In the genomic region with DNA sequence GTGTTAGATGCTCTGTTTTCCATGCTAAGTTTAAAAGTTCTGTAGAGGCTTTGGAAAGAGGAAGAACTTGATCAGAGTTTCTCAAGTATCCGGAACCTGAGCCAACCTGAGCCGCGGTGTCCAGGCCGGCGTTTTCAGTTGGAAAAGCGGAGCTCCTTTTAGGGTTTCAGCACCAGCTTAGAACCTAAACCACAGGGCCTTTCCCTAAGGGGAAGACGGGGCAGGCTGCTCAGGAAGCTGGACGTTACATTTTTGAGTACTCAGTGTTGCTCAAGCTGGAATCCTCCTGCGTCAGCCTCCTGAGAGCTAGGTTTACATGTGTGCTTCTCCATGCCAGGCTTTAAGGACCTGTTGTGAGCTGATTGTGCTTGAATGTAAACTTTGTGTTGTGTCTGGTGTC, we compare ENCODE assay signal across 24 mouse cellular contexts. TPM values are rescaled to one million over a fixed set of nuclear protein-coding genes. Genes with fewer than 3 reads are reported as not detected.
DNase-seq lines count a peak whose midpoint lies in the region; ATAC-seq lines count a peak whose summit lies in the region.
"Had no signal": no experiment of that assay in that cellular context is flagged by ENCODE, and none has a peak within 500 bp of the region (broad histone marks: within the 10 kb centered on the region; RNA-seq: fewer than 3 reads in every experiment).

No protein-coding gene starts in this region.

- no peak overlapping the region for H3K27ac ChIP-seq in limb, embryonic 13.5 days
- H3K27ac ChIP-seq in limb, embryonic 10.5 days = no peak overlapping the region
- no peak overlapping the region for H3K27ac ChIP-seq in midbrain, embryonic 10.5 days (replicated peaks)
- no peak overlapping the region for H3K27ac ChIP-seq in midbrain, embryonic 14.5 days (replicated peaks; ENCODE audit: low read depth, low read length)
- H3K27ac ChIP-seq in liver, embryonic 16.5 days (ENCODE audit: low read length) = peak overlapping the region; percentile 41; the same call in 1 of the 2 replicates
- H3K27ac ChIP-seq: embryonic facial prominence, embryonic 15.5 days; forebrain, embryonic 10.5 days; heart, adult 2 months; hindbrain, embryonic 15.5 days had no signal

- H3K9me3 ChIP-seq in limb, embryonic 13.5 days = no peaks in the 10 kb centered on the region
- H3K9me3 ChIP-seq in limb, embryonic 10.5 days (replicated peaks) = no peaks in the 10 kb centered on the region
- no peaks in the 10 kb centered on the region for H3K9me3 ChIP-seq in midbrain, embryonic 10.5 days (replicated peaks)
- no peaks in the 10 kb centered on the region for H3K9me3 ChIP-seq in midbrain, embryonic 14.5 days (ENCODE audit: control insufficient read depth, low read length)
- H3K9me3 ChIP-seq in liver, embryonic 16.5 days (replicated peaks; ENCODE audit: control insufficient read depth, low read length) = no peaks in the 10 kb centered on the region
- H3K9me3 ChIP-seq: embryonic facial prominence, embryonic 15.5 days; forebrain, embryonic 10.5 days; heart, embryonic 12.5 days; hindbrain, embryonic 15.5 days had no signal

- peaks cover 28% of the 10 kb centered on the region for H3K4me1 ChIP-seq in limb, embryonic 13.5 days
- H3K4me1 ChIP-seq in limb, embryonic 10.5 days = peaks cover 22% of the 10 kb centered on the region
- H3K4me1 ChIP-seq in midbrain, embryonic 10.5 days = peaks cover 29% of the 10 kb centered on the region
- H3K4me1 ChIP-seq in midbrain, embryonic 14.5 days (ENCODE audit: control insufficient read depth, insufficient read depth, low read length) = peaks cover 9% of the 10 kb centered on the region
- peaks cover 60% of the 10 kb centered on the region for H3K4me1 ChIP-seq in liver, embryonic 16.5 days (ENCODE audit: control insufficient read depth, low read depth, low read length)

- no peak overlapping the region for H3K4me3 ChIP-seq in limb, embryonic 13.5 days
- H3K4me3 ChIP-seq in limb, embryonic 10.5 days = no peak overlapping the region
- 0 out of 2 replicates have a peak overlapping the region, but pooled peaks have one; percentile 0 for H3K4me3 ChIP-seq in midbrain, embryonic 10.5 days
- no peak overlapping the region for H3K4me3 ChIP-seq in midbrain, embryonic 14.5 days (replicated peaks; ENCODE audit: low read depth, low read length)
- H3K4me3 ChIP-seq in liver, embryonic 16.5 days (ENCODE audit: low read depth, low read length) = no peak overlapping the region
- H3K4me3 ChIP-seq: embryonic facial prominence, embryonic 15.5 days; erythroblast, embryonic 14.5 days; forebrain, embryonic 10.5 days; heart, adult 2 months; heart, embryonic 12.5 days; hindbrain, embryonic 15.5 days had no signal

- H3K9ac ChIP-seq in limb, embryonic 13.5 days = 0 out of 2 replicates have a peak overlapping the region, but pooled peaks have one; percentile 8
- no peak overlapping the region for H3K9ac ChIP-seq in midbrain, embryonic 14.5 days (replicated peaks; ENCODE audit: low read length)
- no peak overlapping the region for H3K9ac ChIP-seq in liver, embryonic 16.5 days (ENCODE audit: low read depth, low read length)
- H3K9ac ChIP-seq: embryonic facial prominence, embryonic 15.5 days; heart, embryonic 12.5 days; hindbrain, embryonic 15.5 days had no signal

- no peak for ATAC-seq in limb, embryonic 13.5 days (ENCODE audit: low FRiP score, low read depth)
- ATAC-seq in midbrain, embryonic 14.5 days (ENCODE audit: low FRiP score, low TSS enrichment) = no peak
- no peak for ATAC-seq in liver, embryonic 16.5 days (ENCODE audit: low read depth)
- peak; percentile 44 for ATAC-seq in megakaryocyte progenitor cell, adult 5-6 weeks (replicated peaks; ENCODE audit: poor library complexity)
- ATAC-seq: forebrain, embryonic 14.5 days had no signal

- DNase-seq in limb, embryonic 10.5 days (ENCODE audit: low spot score) = no peak
- DNase-seq in midbrain, embryonic 10.5 days (ENCODE audit: low spot score) = no peak
- DNase-seq in midbrain, embryonic 14.5 days = no peak
- DNase-seq in thymus, postnatal 4 days = no peak
- DNase-seq in cerebellum, adult 8-10 months = no peak
- DNase-seq: adrenal gland, postnatal 10 days; cerebellum, adult 18-20 months; cerebellum, postnatal 10 days; embryo, embryonic 11 days; gastrocnemius, postnatal 10 days; heart, adult 2 months; heart, postnatal 36 days had no signal

- no peaks in the 10 kb centered on the region for H3K27me3 ChIP-seq in limb, embryonic 13.5 days
- no peaks in the 10 kb centered on the region for H3K27me3 ChIP-seq in limb, embryonic 10.5 days (ENCODE audit: low read depth, poor library complexity, severe bottlenecking)
- no peaks in the 10 kb centered on the region for H3K27me3 ChIP-seq in midbrain, embryonic 10.5 days (ENCODE audit: low read depth, poor library complexity, severe bottlenecking)
- H3K27me3 ChIP-seq in midbrain, embryonic 14.5 days (ENCODE audit: control insufficient read depth, insufficient read depth, low read length) = no peaks in the 10 kb centered on the region
- H3K27me3 ChIP-seq in liver, embryonic 16.5 days (ENCODE audit: control insufficient read depth, insufficient read depth, low read depth, low read length) = no peaks in the 10 kb centered on the region
- H3K27me3 ChIP-seq: embryonic facial prominence, embryonic 15.5 days; heart, embryonic 12.5 days; hindbrain, embryonic 15.5 days had no signal

- H3K4me2 ChIP-seq in limb, embryonic 13.5 days (replicated peaks) = no peak overlapping the region
- H3K4me2 ChIP-seq in midbrain, embryonic 14.5 days (ENCODE audit: low read length) = no peak overlapping the region
- no peak overlapping the region for H3K4me2 ChIP-seq in liver, embryonic 16.5 days (ENCODE audit: low read depth, low read length)
- H3K4me2 ChIP-seq: embryonic facial prominence, embryonic 15.5 days; heart, embryonic 12.5 days; hindbrain, embryonic 15.5 days had no signal

- H3K36me3 ChIP-seq in limb, embryonic 13.5 days = peaks cover 59% of the 10 kb centered on the region
- peaks cover 59% of the 10 kb centered on the region for H3K36me3 ChIP-seq in limb, embryonic 10.5 days
- H3K36me3 ChIP-seq in midbrain, embryonic 10.5 days = peaks cover 60% of the 10 kb centered on the region
- H3K36me3 ChIP-seq in midbrain, embryonic 14.5 days (ENCODE audit: control insufficient read depth, insufficient read depth, low read length) = peaks cover 26% of the 10 kb centered on the region
- H3K36me3 ChIP-seq in liver, embryonic 16.5 days (ENCODE audit: control insufficient read depth, insufficient read depth) = peaks cover 17% of the 10 kb centered on the region

- WGBS in limb, embryonic 13.5 days = 91% methylated on average over 9 of the region's 9 CpGs
- WGBS in limb, embryonic 10.5 days = 95% methylated on average over 9 of the region's 9 CpGs
- 95% methylated on average over 9 of the region's 9 CpGs for WGBS in midbrain, embryonic 10.5 days
- 95% methylated on average over 9 of the region's 9 CpGs for WGBS in midbrain, embryonic 14.5 days
- WGBS in liver, embryonic 16.5 days (ENCODE audit: insufficient replicate concordance) = 78% methylated on average over 9 of the region's 9 CpGs

RNA-seq across cellular contexts. Expression of a gene that starts 2.9 kb away (rescaled TPM):
- 433 and 435 TPM in 2 replicates for polyA plus RNA-seq in limb, embryonic 13.5 days (2015; fragmentation: Nextera tagmentation; extraction: Ambion mirVana)
- polyA plus RNA-seq in limb, embryonic 10.5 days (2016; fragmentation: Nextera tagmentation; extraction: Ambion mirVana) = 217 and 246 TPM in 2 replicates
- polyA plus RNA-seq in midbrain, embryonic 10.5 days (2016; fragmentation: Nextera tagmentation; extraction: Ambion mirVana) = 191 and 203 TPM in 2 replicates
- polyA plus RNA-seq in midbrain, embryonic 14.5 days (2014; fragmentation: Nextera tagmentation; extraction: Ambion mirVana) = 134 and 139 TPM in 2 replicates
- polyA plus RNA-seq in liver, embryonic 16.5 days (2015; fragmentation: Nextera tagmentation; extraction: Ambion mirVana) = 145 and 150 TPM in 2 replicates
- 98.7 and 103 TPM in 2 replicates for total RNA-seq in megakaryocyte progenitor cell, adult 5-6 weeks (2015)
- 150 and 171 TPM in 2 replicates for total RNA-seq in megakaryocyte progenitor cell, adult 5-6 weeks (2017)

RNA-seq across cellular contexts. Expression of a gene that starts 49.4 kb away (rescaled TPM):
- 0.68 and 0.78 TPM in 2 replicates for polyA plus RNA-seq in limb, embryonic 13.5 days (2015; fragmentation: Nextera tagmentation; extraction: Ambion mirVana)
- 0.14 and 0.48 TPM in 2 replicates for polyA plus RNA-seq in limb, embryonic 10.5 days (2016; fragmentation: Nextera tagmentation; extraction: Ambion mirVana)
- 0.05 and 0.14 TPM in 2 replicates for polyA plus RNA-seq in midbrain, embryonic 10.5 days (2016; fragmentation: Nextera tagmentation; extraction: Ambion mirVana)
- 0.29 and 0.31 TPM in 2 replicates for polyA plus RNA-seq in midbrain, embryonic 14.5 days (2014; fragmentation: Nextera tagmentation; extraction: Ambion mirVana)
- not detected in 2 replicates for polyA plus RNA-seq in liver, embryonic 16.5 days (2015; fragmentation: Nextera tagmentation; extraction: Ambion mirVana)
- not detected in 2 replicates for total RNA-seq in megakaryocyte progenitor cell, adult 5-6 weeks (2015)
- not detected in 2 replicates for total RNA-seq in megakaryocyte progenitor cell, adult 5-6 weeks (2017)
- total RNA-seq: common myeloid progenitor, adult 5-6 weeks; heart, adult 2 months; heart, postnatal 36 days; MEL had no signal
- polyA plus RNA-seq: C2C12; erythroblast, embryonic 14.5 days; heart, adult 2 months had no signal

RNA-seq across cellular contexts. Expression of a gene that starts 57.8 kb away (rescaled TPM):
- polyA plus RNA-seq in limb, embryonic 13.5 days (2015; fragmentation: Nextera tagmentation; extraction: Ambion mirVana) = 9.6 TPM in 2 replicates
- polyA plus RNA-seq in limb, embryonic 10.5 days (2016; fragmentation: Nextera tagmentation; extraction: Ambion mirVana) = 10.5 and 10.6 TPM in 2 replicates
- polyA plus RNA-seq in midbrain, embryonic 10.5 days (2016; fragmentation: Nextera tagmentation; extraction: Ambion mirVana) = 15.0 and 15.2 TPM in 2 replicates
- polyA plus RNA-seq in midbrain, embryonic 14.5 days (2014; fragmentation: Nextera tagmentation; extraction: Ambion mirVana) = 17.6 and 17.8 TPM in 2 replicates
- polyA plus RNA-seq in liver, embryonic 16.5 days (2015; fragmentation: Nextera tagmentation; extraction: Ambion mirVana) = 7.3 and 7.7 TPM in 2 replicates
- 13.4 and 15.3 TPM in 2 replicates for total RNA-seq in megakaryocyte progenitor cell, adult 5-6 weeks (2015)
- total RNA-seq in megakaryocyte progenitor cell, adult 5-6 weeks (2017) = 22.7 and 25.9 TPM in 2 replicates
